Mouse (Mus musculus) cortical plate, adult 2 months (tissue): ENCODE data around the gene Adgrf1.

Source experiments
- CTCF ChIP-seq: fragments of 200-500 bp; IDR thresholded peaks from 2 replicates; pipeline ENCODE4 v1.5.1; 2011; ENCODE audit warnings: mild to moderate bottlenecking, control low read depth, low read length; ENCODE audit not compliant: insufficient read depth; ENCODE audit errors: extremely low read depth
- POLR2A ChIP-seq: fragments of 200-500 bp; IDR thresholded peaks from 2 replicates; pipeline ENCODE4 v1.6.1; 2011; ENCODE audit warnings: mild to moderate bottlenecking, low read length, control low read depth; ENCODE audit not compliant: insufficient read depth; ENCODE audit errors: extremely low read depth

DNA sequence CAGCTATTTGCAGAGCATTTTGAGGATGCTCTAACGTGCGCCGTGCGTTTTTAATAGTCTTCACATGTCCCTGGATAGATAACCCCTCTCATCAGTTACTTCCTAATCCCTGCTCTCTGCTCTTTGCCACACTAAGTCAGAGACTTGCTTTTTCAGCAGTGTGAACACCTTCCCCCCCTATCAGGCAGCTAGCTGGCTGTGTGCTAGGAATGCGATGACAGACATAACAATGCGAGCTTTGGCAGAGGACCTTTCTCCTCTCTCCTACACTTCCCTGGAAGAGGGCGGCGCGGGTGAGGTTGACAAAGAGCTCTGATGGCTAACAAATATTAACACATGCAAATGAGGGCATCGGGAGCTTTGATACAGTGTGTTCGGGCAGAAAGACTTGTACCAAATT lies 92.2 kb downstream of the Adgrf1 start:
- TF ChIP-seq CTCF (no peak), POLR2A (no peak)
